Mouse (Mus musculus): Measurements from ENCODE around the gene Tmem269. TPM values are rescaled to one million over a fixed set of nuclear protein-coding genes. Genes with fewer than 3 reads are reported as not detected.

Tmem269 gene
- not detected in 2 replicates for polyA plus RNA-seq (2015; fragmentation: Nextera tagmentation; extraction: Ambion mirVana)

DNA sequence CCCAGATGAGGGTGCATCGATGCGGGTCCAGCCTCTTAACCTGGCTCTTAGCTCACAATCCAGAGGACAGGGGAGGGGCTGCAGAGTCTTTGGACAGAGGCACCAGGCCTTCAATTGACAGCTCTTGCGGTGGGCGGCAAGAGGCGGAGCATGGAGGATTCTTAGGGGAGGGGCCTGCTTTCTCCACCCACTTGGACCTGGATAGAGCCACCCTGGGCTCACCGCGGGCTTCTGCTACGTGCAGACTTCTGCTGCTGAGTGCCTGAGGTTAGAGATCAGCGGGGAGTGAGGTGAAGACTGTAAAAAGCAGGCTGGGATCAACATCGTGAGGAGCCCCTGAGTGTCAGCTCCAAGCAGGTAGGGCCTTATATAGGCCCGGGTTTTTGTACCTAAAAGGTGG, at the start of gene Tmem269:
TSS of gene Tmem269 (minus strand) at position 49 of the 400 bp plus-strand sequence.
- WGBS: 13% methylated on average over 11 of the region's 11 CpGs
- Histone ChIP-seq H3K4me1 (replicated peaks) (no peaks in the 10 kb centered on the region), H3K36me3 (no peaks in the 10 kb centered on the region), H3K27me3 (replicated peaks) (no peaks in the 10 kb centered on the region), H3K4me3 (replicated peaks) (no peak within 1 kb of the TSS), H3K9ac (no peak within 1 kb of the TSS), H3K4me2 (replicated peaks) (no peak within 1 kb of the TSS), H3K9me3 (no peaks in the 10 kb centered on the region), H3K27ac (no peak within 1 kb of the TSS)
- ATAC-seq: no peak

DNA sequence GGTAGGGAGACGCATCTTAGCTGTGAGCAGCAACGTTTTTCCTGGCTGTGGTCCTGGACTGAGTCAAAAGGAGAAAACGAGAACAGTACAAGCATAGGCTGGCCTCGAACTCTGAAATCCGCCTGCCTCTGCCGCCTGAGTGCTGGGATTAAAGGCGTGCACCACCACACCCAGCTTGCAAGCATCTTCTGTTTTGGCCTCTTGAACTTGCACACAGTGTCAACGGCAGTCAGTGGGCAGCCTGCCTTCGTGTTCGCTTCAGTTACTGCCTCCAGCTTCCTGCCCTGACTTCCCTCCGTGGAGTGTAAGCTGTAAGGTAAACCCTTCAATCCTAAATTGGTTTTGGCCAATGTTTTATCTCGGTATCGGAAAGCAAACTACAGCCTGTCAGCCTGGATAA, 48.6 kb upstream of the Tmem269 start:
- Histone ChIP-seq H3K27me3 (replicated peaks) (no peaks in the 10 kb centered on the region), H3K4me1 (replicated peaks) (no peaks in the 10 kb centered on the region), H3K4me2 (replicated peaks) (no peak overlapping the region), H3K36me3 (0 out of 2 replicates have a peak, but pooled peaks cover 7% of the 10 kb centered on the region), H3K9me3 (no peaks in the 10 kb centered on the region), H3K4me3 (replicated peaks) (no peak overlapping the region), H3K27ac (no peak overlapping the region), H3K9ac (no peak overlapping the region)
- ATAC-seq: no peak
- 71% methylated on average over 13 of the region's 13 CpGs for WGBS

DNA sequence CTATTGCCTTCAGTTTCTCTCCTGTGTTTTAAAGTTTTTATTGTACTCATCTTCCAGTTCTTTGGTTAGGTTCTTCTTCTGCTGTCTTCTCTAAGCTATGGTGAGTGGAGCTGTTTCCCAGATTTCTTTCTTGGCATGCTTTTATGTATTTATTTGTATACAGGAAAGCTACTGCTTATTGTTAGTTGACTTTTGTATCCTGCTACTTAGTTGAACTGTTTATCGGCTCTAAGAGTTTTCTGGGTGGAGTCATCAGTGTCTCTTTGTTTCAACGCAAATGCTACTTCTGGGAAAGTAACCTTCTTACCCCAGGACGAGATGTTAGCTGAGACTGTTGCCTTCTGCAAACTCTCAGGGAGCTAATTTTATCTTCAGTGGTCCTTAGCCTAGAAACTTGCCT, 45.4 kb upstream of the Tmem269 start:
- Histone ChIP-seq H3K4me3 (replicated peaks) (no peak overlapping the region), H3K4me1 (replicated peaks) (0 out of 2 replicates have a peak, but pooled peaks cover 2% of the 10 kb centered on the region), H3K36me3 (no peaks in the 10 kb centered on the region), H3K27ac (no peak overlapping the region), H3K9ac (no peak overlapping the region), H3K4me2 (replicated peaks) (no peak overlapping the region), H3K27me3 (replicated peaks) (no peaks in the 10 kb centered on the region), H3K9me3 (no peaks in the 10 kb centered on the region)
- 63% methylated on average over 3 of the region's 3 CpGs for WGBS
- ATAC-seq: no peak

DNA sequence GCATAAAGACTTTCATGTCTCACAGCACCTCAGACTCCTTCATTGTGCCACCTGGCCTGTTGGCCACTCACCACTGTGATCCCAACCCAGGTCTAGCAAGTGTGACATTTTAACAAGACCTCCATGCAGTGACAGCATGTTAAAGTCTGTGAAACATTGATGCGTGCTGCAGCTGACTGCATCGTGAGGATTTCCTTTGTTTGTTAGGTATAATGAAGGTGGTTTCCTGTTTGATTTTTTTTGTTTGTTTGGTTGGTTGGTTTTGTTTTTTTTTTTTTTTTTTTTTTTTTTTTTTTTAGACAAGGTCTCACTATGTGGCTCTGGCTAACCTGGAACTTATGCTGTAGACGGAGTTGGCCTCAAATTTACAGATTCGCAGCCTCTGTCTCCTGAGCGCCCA, 44.5 kb upstream of the Tmem269 start:
- H3K4me1 ChIP-seq (replicated peaks): 0 out of 2 replicates have a peak, but pooled peaks cover 2% of the 10 kb centered on the region

DNA sequence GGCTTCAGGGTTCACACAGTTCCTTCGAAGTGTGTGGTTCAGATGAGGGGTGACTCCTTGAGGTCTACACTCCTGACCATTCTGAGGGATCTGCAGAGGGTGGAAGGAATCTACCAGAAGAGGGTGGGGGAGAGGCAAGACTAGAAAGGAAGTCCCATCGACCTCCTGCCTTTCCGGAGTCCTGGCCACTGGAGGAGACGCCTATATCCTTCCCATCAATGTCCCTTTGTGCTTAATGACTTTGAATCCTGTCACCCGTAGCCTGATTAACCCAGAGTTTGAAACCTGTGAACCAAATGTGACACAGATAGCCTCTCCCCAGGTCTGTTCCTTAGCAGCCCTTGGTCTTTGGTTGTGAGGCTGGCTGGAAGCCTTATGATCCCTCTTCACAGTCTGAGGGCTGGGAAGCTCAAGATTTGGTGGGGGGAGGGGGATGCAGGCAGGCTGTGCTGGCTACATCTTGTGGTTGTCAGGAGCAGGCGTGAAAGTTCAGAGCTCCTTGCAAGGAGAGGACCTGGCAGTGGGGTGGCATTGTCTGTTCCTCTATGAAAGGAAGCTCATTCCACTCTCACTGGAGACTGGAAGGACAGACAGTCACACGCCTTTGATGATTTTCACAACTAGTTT, 43.2 kb upstream of the Tmem269 start:
- WGBS: 51% methylated on average over 7 of the region's 7 CpGs
- no peak for ATAC-seq
- H3K4me3 ChIP-seq (replicated peaks): no peak overlapping the region
- H3K36me3 ChIP-seq: no peaks in the 10 kb centered on the region
- no peak overlapping the region for H3K4me2 ChIP-seq (replicated peaks)
- H3K9ac ChIP-seq: no peak overlapping the region
- no peaks in the 10 kb centered on the region for H3K9me3 ChIP-seq
- no peak overlapping the region for H3K27ac ChIP-seq
- H3K4me1 ChIP-seq (replicated peaks): 0 out of 2 replicates have a peak, but pooled peaks cover 2% of the 10 kb centered on the region
- H3K27me3 ChIP-seq (replicated peaks): no peaks in the 10 kb centered on the region

More for the DNA sequence above, 44.5 kb upstream of the Tmem269 start:
- ATAC-seq: no peak
- Histone ChIP-seq H3K36me3 (no peaks in the 10 kb centered on the region), H3K4me2 (replicated peaks) (no peak overlapping the region), H3K9ac (no peak overlapping the region), H3K27me3 (replicated peaks) (no peaks in the 10 kb centered on the region), H3K27ac (no peak overlapping the region), H3K4me3 (replicated peaks) (no peak overlapping the region), H3K9me3 (no peaks in the 10 kb centered on the region)
- WGBS: 85% methylated on average over 5 of the region's 5 CpGs

DNA sequence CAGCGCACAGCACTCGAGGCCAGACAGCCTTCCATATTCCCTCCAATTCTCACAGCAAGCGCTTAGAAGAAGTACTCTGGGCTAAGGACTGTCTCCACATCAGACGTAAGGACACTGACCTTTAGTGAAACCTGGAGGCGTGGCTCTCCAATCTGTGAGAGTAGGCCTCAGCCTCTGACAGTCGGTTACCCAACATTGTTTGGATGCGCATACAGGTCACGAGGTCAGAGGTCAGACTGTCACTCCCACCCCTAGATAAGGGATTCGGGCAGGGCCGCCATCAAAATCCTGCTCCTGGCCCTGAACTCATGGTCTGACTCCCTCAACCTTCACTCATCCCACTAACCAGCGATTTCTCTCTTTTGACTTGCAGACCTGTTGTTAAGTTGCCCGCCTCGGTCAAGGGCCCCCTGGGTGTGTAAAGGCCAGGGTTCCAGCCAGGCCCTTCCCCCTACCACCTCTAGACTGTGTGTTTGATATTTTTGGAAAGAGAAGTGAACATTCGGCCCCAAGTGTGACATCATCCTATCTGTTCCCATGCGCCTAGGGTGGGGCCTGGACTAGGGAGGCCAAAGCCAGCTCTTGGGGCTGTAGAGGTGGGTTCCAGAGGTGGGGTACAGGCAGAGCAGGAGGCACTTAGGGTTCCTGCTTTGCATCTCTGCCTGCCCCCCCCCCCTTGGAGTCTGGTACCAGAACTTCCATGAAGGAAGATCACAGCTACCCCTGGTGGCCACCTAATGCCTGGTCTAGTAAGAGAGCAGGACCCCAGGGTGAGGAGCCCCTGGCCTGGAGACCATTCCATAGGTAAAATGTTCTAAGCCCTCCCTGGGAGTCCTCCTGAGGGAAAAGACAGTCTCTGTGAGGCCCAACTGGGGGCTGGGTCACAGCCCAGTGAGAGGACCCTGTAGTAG, 41.6 kb upstream of the Tmem269 start:
- Histone ChIP-seq H3K4me3 (replicated peaks) (no peak overlapping the region), H3K9ac (no peak overlapping the region), H3K4me1 (replicated peaks) (0 out of 2 replicates have a peak, but pooled peaks cover 2% of the 10 kb centered on the region), H3K27me3 (replicated peaks) (no peaks in the 10 kb centered on the region), H3K9me3 (no peaks in the 10 kb centered on the region), H3K36me3 (no peaks in the 10 kb centered on the region), H3K27ac (no peak overlapping the region), H3K4me2 (replicated peaks) (no peak overlapping the region)
- no peak for ATAC-seq
- whole genome bisulfite sequencing: 80% methylated on average over 15 of the region's 15 CpGs

DNA sequence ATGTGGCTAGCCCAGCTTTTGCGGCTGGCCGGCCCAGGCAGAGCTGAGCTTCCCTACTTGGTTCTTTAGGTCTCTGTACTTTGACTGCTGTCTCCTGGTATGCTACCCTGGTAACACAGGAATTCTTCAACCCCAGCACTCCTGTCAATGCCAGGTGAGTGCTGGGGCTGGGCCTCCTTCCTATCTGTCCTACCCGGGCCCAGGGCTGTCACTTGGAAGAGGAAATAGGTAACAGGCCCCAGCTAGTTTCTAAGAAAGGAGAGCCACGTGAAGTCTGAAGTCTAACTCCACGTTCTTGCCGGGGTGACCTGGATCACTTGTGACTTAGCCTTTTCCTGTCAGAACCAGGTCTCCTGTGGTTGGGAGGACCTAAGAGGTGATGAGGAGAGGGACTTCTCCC, 39.1 kb upstream of the Tmem269 start:
- ATAC-seq: peak; percentile 56
- no peak overlapping the region for H3K9ac ChIP-seq
- H3K4me3 ChIP-seq (replicated peaks): no peak overlapping the region
- 0 out of 2 replicates have a peak overlapping the region, but pooled peaks have one; percentile 15 for H3K27ac ChIP-seq
- no peak overlapping the region for H3K4me2 ChIP-seq (replicated peaks)
- H3K9me3 ChIP-seq: no peaks in the 10 kb centered on the region
- WGBS: 54% methylated on average over 6 of the region's 6 CpGs
- peaks cover 6% of the 10 kb centered on the region; the same call in 1 of the 2 replicates for H3K4me1 ChIP-seq (replicated peaks)
- H3K27me3 ChIP-seq (replicated peaks): no peaks in the 10 kb centered on the region
- H3K36me3 ChIP-seq: no peaks in the 10 kb centered on the region

DNA sequence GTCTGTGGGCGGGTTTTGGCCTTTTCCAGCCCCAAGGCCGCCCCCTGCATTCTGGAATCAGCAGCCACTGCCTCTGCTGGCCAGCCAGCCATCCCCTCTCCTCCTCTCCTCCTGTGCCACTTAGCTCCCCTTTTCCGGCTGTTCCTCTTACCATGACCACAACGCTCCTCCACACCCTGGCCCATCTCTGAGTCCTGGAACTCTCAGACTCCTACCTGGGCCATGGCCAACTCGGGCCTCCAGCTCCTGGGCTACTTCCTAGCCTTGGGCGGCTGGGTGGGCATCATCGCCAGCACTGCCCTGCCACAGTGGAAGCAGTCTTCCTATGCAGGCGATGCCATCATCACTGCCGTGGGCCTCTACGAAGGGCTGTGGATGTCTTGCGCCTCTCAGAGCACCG, 37.3 kb upstream of the Tmem269 start, which contains the start of gene Cldn19:
TSS of gene Cldn19 (plus strand) at position 64 of the 400 bp plus-strand sequence.
- Histone ChIP-seq H3K4me2 (replicated peaks) (no peak within 1 kb of the TSS), H3K9ac (no peak within 1 kb of the TSS), H3K9me3 (no peaks in the 10 kb centered on the region), H3K27me3 (replicated peaks) (no peaks in the 10 kb centered on the region), H3K4me3 (replicated peaks) (no peak within 1 kb of the TSS), H3K27ac (no peak within 1 kb of the TSS), H3K4me1 (replicated peaks) (peaks cover 6% of the 10 kb centered on the region; the same call in 1 of the 2 replicates), H3K36me3 (no peaks in the 10 kb centered on the region)
- WGBS: 86% methylated on average over 12 of the region's 12 CpGs
- ATAC-seq: no peak

DNA sequence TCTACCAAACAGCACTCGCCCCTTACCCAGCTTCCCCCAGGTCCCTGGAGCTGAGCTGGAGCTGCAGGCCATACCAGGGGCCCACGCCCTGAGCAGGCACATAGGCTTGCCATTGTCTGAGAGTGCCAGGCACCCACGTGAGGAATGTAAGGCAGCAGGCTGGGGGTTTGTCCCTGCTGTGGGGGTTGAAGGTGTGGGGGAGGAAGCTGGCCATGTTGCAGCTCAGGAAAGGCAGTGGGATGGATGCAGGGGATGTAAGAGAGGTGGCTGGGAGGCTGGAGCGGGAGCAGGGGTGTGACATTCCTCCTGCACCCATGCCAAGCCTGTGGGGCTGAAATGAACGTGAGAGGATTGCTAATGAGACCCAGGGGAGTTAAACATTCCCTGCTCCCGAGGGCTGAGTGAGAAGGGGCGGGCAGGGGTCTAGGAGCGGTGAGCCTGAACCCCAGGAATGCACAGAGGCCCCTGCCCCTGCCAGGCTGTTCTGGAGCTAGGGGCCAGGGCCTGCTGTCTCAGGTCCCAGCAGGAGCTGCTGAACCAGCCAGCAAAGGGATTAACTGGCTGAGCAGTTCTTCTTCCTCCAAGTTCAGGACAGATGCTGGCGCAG, 36.1 kb upstream of the Tmem269 start:
- no peak for ATAC-seq
- Histone ChIP-seq H3K27me3 (replicated peaks) (no peaks in the 10 kb centered on the region), H3K36me3 (no peaks in the 10 kb centered on the region), H3K4me1 (replicated peaks) (peaks cover 4% of the 10 kb centered on the region; the same call in 1 of the 2 replicates), H3K27ac (no peak overlapping the region), H3K9ac (no peak overlapping the region), H3K9me3 (no peaks in the 10 kb centered on the region), H3K4me2 (replicated peaks) (no peak overlapping the region), H3K4me3 (replicated peaks) (no peak overlapping the region)
- WGBS: 49% methylated on average over 9 of the region's 9 CpGs

DNA sequence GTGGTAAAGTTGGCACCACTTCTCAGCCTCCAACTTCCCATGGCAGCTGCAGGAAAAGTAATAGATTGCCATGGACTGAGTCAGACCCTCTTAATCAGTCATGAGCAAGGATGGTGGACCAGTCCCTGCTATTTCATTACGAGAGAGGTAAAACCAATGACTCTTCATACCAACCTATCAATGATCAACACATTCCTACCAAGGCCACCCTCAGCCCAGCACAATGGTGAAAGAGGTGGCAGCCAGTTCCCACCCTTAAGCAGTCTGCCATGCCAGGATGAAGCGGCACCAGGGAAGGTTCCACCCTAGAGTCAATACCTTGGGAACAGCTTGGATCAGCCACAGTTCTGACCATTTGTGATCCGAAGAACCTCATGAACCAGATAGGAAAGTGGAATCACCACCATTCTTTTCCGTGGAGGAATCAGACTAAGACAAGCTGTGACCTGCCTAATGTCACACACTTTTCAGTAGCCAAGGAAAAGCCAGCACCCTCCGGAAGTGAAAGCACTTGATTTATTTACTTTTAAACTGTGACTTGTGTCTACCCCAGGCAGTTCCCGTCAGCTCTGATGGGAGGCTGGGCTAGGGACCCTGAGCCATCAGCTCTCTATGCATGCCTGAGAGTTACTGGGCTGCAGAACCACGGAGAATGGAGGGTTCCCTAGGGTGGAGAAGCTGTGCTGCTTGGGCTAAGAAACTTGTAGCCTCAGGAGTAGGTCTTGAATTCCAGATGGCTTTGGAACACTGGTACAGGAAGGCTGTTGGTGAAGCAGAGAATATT, 34.2 kb upstream of the Tmem269 start:
- Histone ChIP-seq H3K4me2 (replicated peaks) (no peak overlapping the region), H3K9me3 (no peaks in the 10 kb centered on the region), H3K9ac (no peak overlapping the region), H3K36me3 (peaks cover 3% of the 10 kb centered on the region; the same call in 1 of the 2 replicates), H3K27ac (no peak overlapping the region), H3K4me1 (replicated peaks) (peaks cover 5% of the 10 kb centered on the region; the same call in 1 of the 2 replicates), H3K27me3 (replicated peaks) (no peaks in the 10 kb centered on the region), H3K4me3 (replicated peaks) (no peak overlapping the region)
- no peak for ATAC-seq
- 54% methylated on average over 7 of the region's 7 CpGs for WGBS

DNA sequence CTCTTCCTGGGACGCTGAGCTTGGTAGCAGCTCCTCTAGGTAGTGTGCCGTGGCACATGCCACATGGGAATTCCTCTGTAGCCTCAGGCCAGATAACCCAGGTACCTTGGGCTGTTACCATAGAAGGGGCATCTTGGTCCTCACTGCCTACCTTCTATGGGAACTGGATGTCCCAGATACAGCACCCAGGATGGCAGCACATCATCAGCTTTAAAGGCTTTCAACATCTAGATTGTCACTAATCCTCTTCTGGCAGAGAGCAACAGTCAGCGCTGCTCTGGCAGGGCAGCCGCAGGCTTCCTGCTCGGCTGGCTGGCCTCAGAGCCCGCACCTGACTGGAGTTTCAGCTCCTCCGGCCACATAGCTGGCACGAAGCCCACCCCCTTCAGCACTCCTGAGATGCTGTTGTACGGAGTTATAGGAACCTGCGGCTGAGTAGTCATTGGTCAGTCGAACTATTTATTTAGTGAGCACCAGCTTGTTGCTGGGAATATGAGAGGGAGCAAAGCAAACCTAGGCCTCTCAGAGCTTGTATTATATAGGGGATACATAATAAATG, 30.5 kb upstream of the Tmem269 start:
- Histone ChIP-seq H3K27me3 (replicated peaks) (no peaks in the 10 kb centered on the region), H3K9me3 (no peaks in the 10 kb centered on the region), H3K36me3 (peaks cover 4% of the 10 kb centered on the region; the same call in 1 of the 2 replicates), H3K27ac (no peak overlapping the region), H3K4me3 (replicated peaks) (no peak overlapping the region), H3K4me1 (replicated peaks) (0 out of 2 replicates have a peak, but pooled peaks cover 3% of the 10 kb centered on the region), H3K4me2 (replicated peaks) (no peak overlapping the region), H3K9ac (no peak overlapping the region)
- ATAC-seq: no peak
- 89% methylated on average over 11 of the region's 11 CpGs for WGBS

Measured in intestine, embryonic 15.5 days (tissue).